ENCODE assay signal across 25 mouse cellular contexts in the genomic region with DNA sequence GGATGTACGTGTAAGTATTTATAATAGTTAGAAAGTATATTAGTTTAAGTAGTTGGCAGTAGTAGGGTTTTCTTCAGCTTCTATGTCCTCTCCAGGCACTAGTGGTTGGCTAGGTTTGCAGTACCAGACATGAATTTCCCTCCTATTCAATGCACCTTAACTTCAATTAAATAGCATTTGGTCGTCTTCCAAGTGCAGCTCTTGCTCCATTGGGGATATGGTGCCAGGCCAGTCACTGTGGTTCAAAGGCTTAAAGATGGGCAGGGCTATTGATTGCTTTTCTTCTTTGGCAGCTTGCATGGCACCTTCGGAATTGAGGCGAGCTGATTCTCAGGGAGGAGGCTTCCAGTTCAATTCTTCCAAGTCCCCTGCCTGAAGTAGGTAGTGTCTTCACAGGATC.
DNase-seq lines count a peak whose midpoint lies in the region; ATAC-seq and TF ChIP-seq lines count a peak whose summit lies in the region.
"Had no signal": no experiment of that assay in that cellular context is flagged by ENCODE, and none has a peak within 500 bp of the region (broad histone marks: within the 10 kb centered on the region; RNA-seq: fewer than 3 reads in every experiment).

No protein-coding gene starts in this region.

- ATAC-seq in liver, postnatal 0 days, result no peak
- ATAC-seq: activated CD4-positive, CD25-positive, alpha-beta regulatory T cell, adult 4 months; CD4-positive, CD25-positive, alpha-beta regulatory T cell, adult 4 months; forebrain, embryonic 16.5 days; Patski had no signal

- no peaks in the 10 kb centered on the region for H3K4me1 ChIP-seq in cerebellum, adult 2 months (ENCODE audit: control insufficient read depth, insufficient read depth, low read length)
- H3K4me1 ChIP-seq in liver, adult 2 months (ENCODE audit: control insufficient read depth, insufficient read depth, low read length), result no peaks in the 10 kb centered on the region
- no peaks in the 10 kb centered on the region for H3K4me1 ChIP-seq in liver, postnatal 0 days (ENCODE audit: insufficient read depth)
- H3K4me1 ChIP-seq: embryonic facial prominence, embryonic 15.5 days had no signal

- intact Hi-C loops in heart, postnatal 25 days (cut with DNase I), result no loop called here

- H3K4me2 ChIP-seq in liver, postnatal 0 days (ENCODE audit: low read depth, low read length), result no peak overlapping the region
- H3K4me2 ChIP-seq: embryonic facial prominence, embryonic 13.5 days; embryonic facial prominence, embryonic 15.5 days had no signal

- no peak overlapping the region for H3K4me3 ChIP-seq in cerebellum, adult 2 months (replicated peaks; ENCODE audit: insufficient read depth, low read depth, low read length)
- no peak overlapping the region for H3K4me3 ChIP-seq in liver, adult 2 months (ENCODE audit: insufficient read depth, low read depth, low read length)
- no peak overlapping the region for H3K4me3 ChIP-seq in liver, postnatal 0 days (ENCODE audit: low read depth, low read length)
- H3K4me3 ChIP-seq: embryonic facial prominence, embryonic 13.5 days; embryonic facial prominence, embryonic 15.5 days; erythroblast, embryonic 14.5 days had no signal

- H3K27ac ChIP-seq in cerebellum, adult 2 months (ENCODE audit: insufficient read depth, low read length), result no peak overlapping the region
- H3K27ac ChIP-seq in liver, adult 2 months (replicated peaks; ENCODE audit: insufficient read depth, low read depth, low read length), result no peak overlapping the region
- no peak overlapping the region for H3K27ac ChIP-seq in liver, postnatal 0 days (ENCODE audit: low read depth)
- H3K27ac ChIP-seq: embryonic facial prominence, embryonic 13.5 days; embryonic facial prominence, embryonic 15.5 days had no signal

- no peaks in the 10 kb centered on the region for H3K9me3 ChIP-seq in liver, postnatal 0 days (ENCODE audit: low read length)
- H3K9me3 ChIP-seq: embryonic facial prominence, embryonic 13.5 days; embryonic facial prominence, embryonic 15.5 days had no signal

- TF ChIP-seq CTCF in cerebellum, adult 2 months (IDR thresholded peaks at IDR 0.05; ENCODE audit: borderline replicate concordance, insufficient read depth, low read depth, low read length), result no peak
- no peak for TF ChIP-seq CTCF in liver, adult 2 months (IDR thresholded peaks at IDR 0.05; ENCODE audit: low read depth, low read length)
- no peak for TF ChIP-seq CTCF in liver, postnatal 0 days (IDR thresholded peaks at IDR 0.05; ENCODE audit: low read depth)

- no peak overlapping the region for H3K9ac ChIP-seq in liver, adult 2 months (ENCODE audit: low read depth, low read length)
- H3K9ac ChIP-seq in liver, postnatal 0 days (replicated peaks), result no peak overlapping the region
- H3K9ac ChIP-seq: embryonic facial prominence, embryonic 13.5 days; embryonic facial prominence, embryonic 15.5 days had no signal

- H3K36me3 ChIP-seq in liver, adult 2 months (ENCODE audit: control insufficient read depth, insufficient read depth, low read length), result no peaks in the 10 kb centered on the region
- no peaks in the 10 kb centered on the region for H3K36me3 ChIP-seq in liver, postnatal 0 days (replicated peaks; ENCODE audit: insufficient read depth, low read length)
- H3K36me3 ChIP-seq: embryonic facial prominence, embryonic 13.5 days; embryonic facial prominence, embryonic 15.5 days; G1E had no signal

- WGBS in cerebellum, adult 2 months, result 34% methylated on average over 4 of the region's 4 CpGs
- 44% methylated on average over 4 of the region's 4 CpGs for WGBS in liver, adult 2 months
- WGBS in liver, postnatal 0 days (ENCODE audit: insufficient replicate concordance), result 68% methylated on average over 4 of the region's 4 CpGs

- no peaks in the 10 kb centered on the region for H3K27me3 ChIP-seq in cerebellum, adult 2 months (ENCODE audit: control insufficient read depth, insufficient read depth, low read length)
- no peaks in the 10 kb centered on the region for H3K27me3 ChIP-seq in liver, adult 2 months (ENCODE audit: control insufficient read depth, insufficient read depth, low read length)
- no peaks in the 10 kb centered on the region for H3K27me3 ChIP-seq in liver, postnatal 0 days (ENCODE audit: insufficient read depth, low read length)
- H3K27me3 ChIP-seq: CH12.LX; embryonic facial prominence, embryonic 13.5 days; embryonic facial prominence, embryonic 15.5 days; Patski had no signal

- DNase-seq in cerebellum, postnatal 10 days, result peak; percentile 2 to 6
- DNase-seq in cerebellum, adult 2 months, result no peak
- DNase-seq in liver, adult 2 months (ENCODE audit: extremely low read depth, low read depth, low spot score), result peak; percentile 42
- DNase-seq in liver, postnatal 0 days, result no peak
- peak; percentile 68 for DNase-seq in gonadal fat pad, adult 2 months (ENCODE audit: low read depth)
- DNase-seq in heart, postnatal 25 days (ENCODE audit: low spot score), result no peak
- DNase-seq: adrenal gland, adult 8-10 months; adrenal gland, postnatal 14 days; adrenal gland, postnatal 36 days; B cell, adult 2 months; cerebellum, adult 11 months; cerebellum, adult 18-20 months; cerebellum, adult 9-10 months; cerebellum, postnatal 14 days; cerebellum, postnatal 36 days; embryo, embryonic 11 days had no signal

- H3K79me2 ChIP-seq in liver, adult 2 months (ENCODE audit: control insufficient read depth, insufficient read depth, low read length), result no peaks in the 10 kb centered on the region

- TF ChIP-seq POLR2A in cerebellum, adult 2 months (IDR thresholded peaks at IDR 0.05; ENCODE audit: borderline replicate concordance, insufficient read depth, low read length), result no peak
- no peak for TF ChIP-seq POLR2A in liver, adult 2 months (IDR thresholded peaks at IDR 0.05; ENCODE audit: extremely low read depth, insufficient read depth, low read length)

- TF ChIP-seq EP300 in liver, postnatal 0 days (IDR thresholded peaks at IDR 0.05; ENCODE audit: low read depth), result no peak

Comparison
In these comparisons a context has a peak if more than half of its experiments do, and no peak if none do; other contexts are left out.
1. DNase-seq: peak in cerebellum, postnatal 10 days (2 of 2), liver, adult 2 months (single experiment) and gonadal fat pad, adult 2 months (single experiment); none in cerebellum, adult 2 months (0 of 2), liver, postnatal 0 days (single experiment) and heart, postnatal 25 days (single experiment).